Mouse (Mus musculus): ENCODE results near the gene B4gat1. TPM values are rescaled to one million over a fixed set of nuclear protein-coding genes. Genes with fewer than 3 reads are reported as not detected.

Gene B4gat1
- total RNA-seq, 2 experiments from 2014 or later: 125 to 126 TPM

- DNase-seq (ENCODE audit: low spot score in 2 of 2): no peak
Measured at GRCm38 (mm10) chr19:5026111-5026510, 12.5 kb upstream of the B4gat1 start.

DNA sequence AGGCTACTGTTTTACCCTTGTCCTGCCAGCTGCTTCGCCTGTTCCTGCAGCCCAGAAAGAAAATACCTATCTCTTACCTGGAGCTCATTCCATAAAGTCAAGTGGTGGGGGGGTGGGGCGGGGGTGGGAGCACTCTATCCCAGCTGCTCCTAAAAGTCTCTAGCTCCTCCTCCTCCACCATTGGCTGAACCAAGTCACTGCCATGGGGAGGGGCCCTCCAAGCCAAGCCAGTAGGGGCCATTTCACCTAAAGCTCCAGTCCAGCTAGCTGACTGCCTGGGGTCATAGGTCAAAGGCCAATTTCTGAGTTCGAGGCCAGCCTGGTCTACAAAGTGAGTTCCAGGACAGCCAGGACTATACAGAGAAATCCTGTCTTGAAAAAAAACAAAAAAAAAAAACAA lies 5.9 kb upstream of the B4gat1 start:
- no peak for DNase-seq (ENCODE audit: low spot score in 2 of 2)

- DNase-seq (ENCODE audit: low spot score in 2 of 2): no peak
Measured at GRCm38 (mm10) chr19:5036577-5036976, 2.0 kb upstream of the B4gat1 start.

DNA sequence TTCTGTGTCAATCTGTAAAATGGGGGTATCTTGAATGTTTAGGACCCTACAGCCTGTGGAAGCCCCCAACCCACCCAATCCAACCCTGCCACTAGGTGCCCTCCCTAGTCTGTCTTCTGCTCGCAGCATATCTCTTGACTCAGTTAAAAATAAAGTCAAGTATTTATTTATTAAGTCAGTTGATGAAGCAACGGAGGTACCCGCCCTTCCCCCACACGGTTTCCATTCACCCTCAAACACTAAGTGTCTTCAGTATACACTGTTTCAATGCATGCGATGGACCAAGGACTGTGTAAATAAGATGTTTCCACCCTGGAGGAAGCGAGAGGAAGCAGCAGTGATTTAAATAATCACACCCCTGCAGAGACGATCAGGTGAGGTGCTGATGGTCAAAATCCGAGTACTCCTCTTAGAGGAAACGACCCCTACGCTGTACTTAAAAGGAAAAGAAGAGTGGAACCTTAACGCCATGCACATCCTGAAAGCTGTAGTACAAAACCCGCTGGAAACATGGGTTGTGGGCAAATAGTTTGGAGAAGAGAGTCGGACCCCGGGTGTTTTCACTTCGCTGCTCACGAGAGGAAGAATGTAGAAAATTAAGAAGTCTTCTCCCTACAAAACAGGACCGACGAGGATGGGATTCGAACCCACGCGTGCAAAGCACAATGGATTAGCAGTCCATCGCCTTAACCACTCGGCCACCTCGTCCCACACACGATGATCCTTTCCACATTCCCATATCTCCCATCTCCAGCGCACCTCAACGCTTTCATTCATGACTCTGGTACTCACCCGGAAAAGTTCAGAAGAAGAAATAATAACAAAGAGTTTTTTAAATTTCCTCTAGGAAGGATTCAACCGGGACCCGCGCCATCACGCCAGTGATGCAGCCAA lies 701 bp upstream of the B4gat1 start:
- peak; percentile 82 to 90 for DNase-seq (ENCODE audit: low spot score in 2 of 2)

DNA sequence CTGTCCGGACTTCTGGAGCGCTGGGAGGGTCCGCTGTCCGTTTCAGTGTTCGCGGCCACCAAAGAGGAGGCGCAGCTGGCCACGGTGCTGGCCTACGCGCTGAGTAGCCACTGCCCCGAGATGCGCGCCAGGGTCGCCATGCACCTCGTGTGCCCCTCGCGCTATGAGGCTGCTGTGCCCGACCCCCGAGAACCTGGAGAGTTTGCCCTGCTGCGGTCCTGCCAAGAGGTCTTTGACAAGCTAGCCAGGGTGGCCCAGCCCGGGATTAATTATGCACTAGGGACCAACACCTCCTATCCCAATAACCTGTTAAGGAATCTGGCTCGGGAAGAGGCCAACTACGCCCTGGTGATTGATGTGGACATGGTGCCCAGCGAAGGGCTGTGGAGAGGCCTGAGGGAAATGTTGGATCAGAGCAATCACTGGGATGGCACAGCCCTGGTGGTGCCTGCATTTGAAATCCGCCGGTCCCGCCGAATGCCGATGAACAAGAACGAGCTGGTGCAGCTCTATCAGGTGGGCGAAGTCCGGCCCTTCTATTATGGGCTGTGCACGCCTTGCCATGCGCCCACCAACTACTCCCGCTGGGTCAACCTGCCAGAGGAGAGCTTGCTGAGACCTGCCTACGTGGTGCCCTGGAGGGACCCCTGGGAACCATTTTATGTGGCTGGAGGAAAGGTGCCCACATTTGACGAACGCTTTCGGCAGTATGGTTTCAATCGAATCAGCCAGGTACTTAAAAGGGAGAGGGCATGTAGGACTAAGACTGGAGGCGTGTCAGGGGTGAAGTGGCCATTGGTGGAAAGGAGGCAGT lies 882 bp downstream of the B4gat1 start:
- no peak for DNase-seq (ENCODE audit: low spot score in 2 of 2)

DNA sequence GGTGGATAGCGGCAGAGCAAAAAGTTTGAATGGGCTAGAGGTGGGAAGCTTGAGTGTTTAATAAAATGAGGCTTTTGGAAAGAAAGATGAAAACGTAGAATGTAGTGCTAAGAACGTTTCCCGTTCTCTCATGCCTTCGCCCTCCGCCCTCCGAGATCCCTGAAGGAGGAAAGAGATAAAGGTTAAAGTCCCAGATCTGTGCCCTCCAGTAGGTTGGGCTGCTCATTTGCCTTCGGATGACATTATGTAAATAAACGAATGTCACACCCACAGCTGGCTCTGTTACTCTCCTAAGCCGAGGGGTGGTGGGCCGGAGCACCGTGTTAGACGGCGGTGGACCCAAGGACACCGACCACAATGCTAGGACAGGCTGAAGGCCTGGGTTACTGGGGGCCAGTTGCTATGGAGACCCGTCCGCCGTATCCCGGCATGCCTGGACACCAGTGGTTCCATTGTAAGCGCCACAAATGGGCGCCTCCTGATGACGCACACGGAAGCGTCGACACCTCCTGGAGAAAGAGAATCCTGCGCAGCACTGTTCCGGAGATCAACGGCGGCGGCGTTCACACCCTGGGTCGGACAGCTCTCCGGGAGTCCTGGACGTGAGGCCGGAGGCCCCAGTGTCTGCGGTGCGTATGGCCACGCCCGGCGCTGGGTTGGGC lies 2.4 kb downstream of the B4gat1 start, which contains the start of gene Brms1:
Brms1 (plus strand) TSS at position 493 of the 662 bp plus-strand sequence.
- peak; percentile 89 to 92 for DNase-seq (ENCODE audit: low spot score in 2 of 2)

GRCm38 (mm10) chr19:5041588-5041987 lies 3.0 kb downstream of the B4gat1 start:
- DNase-seq (ENCODE audit: low spot score in 2 of 2): no peak

DNA sequence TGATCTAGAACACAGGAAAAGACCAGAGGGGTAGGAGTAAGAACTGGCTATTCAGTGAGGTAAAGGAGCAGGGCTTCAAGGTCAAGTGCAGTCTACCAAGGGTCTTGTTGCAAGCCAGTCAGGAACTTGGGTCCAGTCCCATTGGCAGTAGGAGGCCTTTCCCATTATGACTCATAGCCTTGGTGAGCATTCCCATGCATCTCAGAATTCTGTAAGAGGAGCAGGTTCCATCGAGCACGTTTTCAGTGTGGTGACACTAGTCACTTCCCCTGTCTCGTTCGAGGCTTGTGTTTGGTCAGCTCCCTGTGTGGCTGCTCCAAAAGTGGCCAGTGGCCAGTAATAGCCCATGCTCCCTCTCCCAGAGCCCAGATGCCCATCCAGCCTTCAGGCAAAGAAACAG lies 6.9 kb downstream of the B4gat1 start:
- no peak for DNase-seq (ENCODE audit: low spot score in 2 of 2)

DNA sequence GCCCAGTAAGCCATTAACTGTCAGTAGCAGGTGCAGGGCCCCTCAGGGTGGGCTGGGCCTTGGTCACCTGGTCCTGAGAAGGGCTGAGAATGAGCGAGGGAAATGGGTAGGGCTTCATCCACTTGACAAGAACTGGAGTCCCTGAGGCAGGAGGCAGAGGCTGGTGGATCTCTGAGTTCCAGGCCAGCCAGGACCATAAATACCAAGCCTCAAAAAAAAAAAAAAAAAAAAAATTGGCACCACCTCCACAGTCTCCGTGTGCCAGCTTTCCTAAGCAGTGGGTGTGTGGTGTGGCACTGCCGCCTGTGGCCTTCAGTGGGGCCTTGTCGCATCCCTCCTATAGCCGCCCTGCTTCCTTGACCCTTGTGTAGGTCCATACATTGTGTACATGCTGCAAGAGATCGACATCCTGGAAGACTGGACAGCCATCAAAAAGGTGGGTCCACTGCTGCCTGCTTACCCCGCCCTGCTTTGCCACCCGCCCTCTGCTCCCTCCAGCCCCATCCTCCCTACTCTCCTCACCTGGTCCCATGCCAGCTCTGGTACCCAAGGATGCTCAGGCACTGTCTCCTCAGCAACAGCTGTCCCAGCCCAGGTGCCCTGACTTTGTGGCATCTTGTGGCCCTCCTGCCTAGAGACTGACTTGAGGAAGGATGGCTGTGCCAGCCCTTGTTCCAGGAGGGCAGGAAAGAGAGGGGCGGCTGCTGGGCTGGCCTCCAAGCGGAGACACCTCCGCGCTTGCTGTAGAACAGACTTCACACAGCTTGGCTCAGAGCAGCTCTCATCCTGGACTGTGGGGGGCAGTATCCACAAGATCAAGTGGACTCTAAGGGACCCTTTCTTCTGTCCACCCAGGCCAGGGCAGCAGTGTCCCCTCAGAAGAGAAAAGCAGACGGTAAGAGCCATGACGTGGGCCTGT lies 9.8 kb downstream of the B4gat1 start:
- DNase-seq (ENCODE audit: low spot score in 2 of 2): peak in 1 of 2 experiments; percentile 65

GRCm38 (mm10) chr19:5049325-5049724 lies 10.7 kb downstream of the B4gat1 start:
- DNase-seq (ENCODE audit: low spot score in 2 of 2): no peak

GRCm38 (mm10) chr19:5050047-5050905 lies 11.7 kb downstream of the B4gat1 start, which contains the start of gene Rin1:
TSS of gene Rin1 (plus strand) at chr19:5050481.
- DNase-seq (ENCODE audit: low spot score in 2 of 2): peak in 1 of 2 experiments; percentile 53

- no peak for DNase-seq (ENCODE audit: low spot score in 2 of 2)
Measured at GRCm38 (mm10) chr19:5051031-5051430, 12.4 kb downstream of the B4gat1 start.

DNA sequence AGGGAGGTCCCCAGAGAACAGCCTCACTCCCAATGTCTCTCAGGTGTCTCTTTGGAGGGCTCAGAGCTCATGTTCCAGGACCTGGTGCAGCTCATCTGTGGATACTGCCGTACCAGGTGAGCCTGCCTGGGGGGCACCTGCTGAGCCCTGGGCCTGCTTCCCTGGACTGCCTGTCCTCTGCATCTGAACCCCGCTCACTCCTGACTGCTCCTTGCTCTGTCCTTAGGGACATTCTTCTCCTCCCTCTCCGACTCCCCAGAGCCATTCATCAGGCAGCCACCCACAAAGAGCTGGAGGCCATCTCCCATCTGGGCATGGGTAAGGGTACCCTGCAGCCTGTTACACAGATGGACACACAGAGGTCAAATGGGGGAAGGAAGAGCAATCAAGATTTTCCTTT lies 12.9 kb downstream of the B4gat1 start:
- no peak for DNase-seq (ENCODE audit: low spot score in 2 of 2)

- no peak for DNase-seq (ENCODE audit: low spot score in 2 of 2)
Measured at GRCm38 (mm10) chr19:5052166-5052822, 13.7 kb downstream of the B4gat1 start.

- DNase-seq (ENCODE audit: low spot score in 2 of 2): no peak
Measured at GRCm38 (mm10) chr19:5052853-5053252, 14.2 kb downstream of the B4gat1 start.

DNA sequence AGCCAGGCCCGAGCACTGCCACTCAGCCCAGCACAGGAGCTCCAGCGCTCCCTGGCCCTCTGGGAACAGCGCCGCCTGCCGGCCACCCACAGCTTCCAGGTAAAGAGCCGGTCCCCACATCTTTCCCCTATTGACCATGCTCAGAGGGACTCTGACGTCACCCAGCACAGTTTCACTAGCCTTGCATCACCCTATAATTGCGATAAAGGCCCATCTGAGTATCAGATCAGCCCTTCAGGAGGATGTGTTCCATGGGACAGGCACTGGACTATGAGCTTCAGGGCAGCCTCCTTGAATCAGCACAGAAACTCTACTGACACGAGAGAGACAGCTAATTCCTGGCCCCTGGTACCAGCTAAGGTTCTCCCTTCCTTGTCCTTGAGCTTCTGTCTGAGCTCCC lies 15.3 kb downstream of the B4gat1 start:
- peak in 1 of 2 experiments; percentile 61 for DNase-seq (ENCODE audit: low spot score in 2 of 2)

GRCm38 (mm10) chr19:5056251-5056650 lies 17.6 kb downstream of the B4gat1 start:
- peak; percentile 62 to 68 for DNase-seq (ENCODE audit: low spot score in 2 of 2)

GRCm38 (mm10) chr19:5057876-5058775 lies 19.5 kb downstream of the B4gat1 start:
- no peak for DNase-seq (ENCODE audit: low spot score in 2 of 2)
